Mouse (Mus musculus) kidney, adult 2 months (tissue): ENCODE results near the gene 1810009A15Rik. TPM values are rescaled to one million over a fixed set of nuclear protein-coding genes. Genes with fewer than 3 reads are reported as not detected.

ENCODE experiments used
- DNase-seq: peaks from one replicate; pipeline ENCODE4 v3.0.0; 2021
- H3K27ac ChIP-seq: fragments of 200-500 bp; 2 replicates; pipeline ENCODE4 v1.5.1; 2012; ENCODE audit warnings: low read depth, low read length, control low read depth, inconsistent platforms; ENCODE audit not compliant: insufficient read depth
- H3K27me3 ChIP-seq: fragments of 200-500 bp; replicated peaks from 2 replicates; pipeline ENCODE4 v1.6.1; 2012; ENCODE audit warnings: mild to moderate bottlenecking, moderate library complexity, low read length, inconsistent platforms; ENCODE audit not compliant: control insufficient read depth, insufficient read depth
- H3K36me3 ChIP-seq: fragments of 200-500 bp; 2 replicates; pipeline ENCODE4 v1.6.1; 2012; ENCODE audit warnings: mild to moderate bottlenecking, moderate library complexity, low read length, inconsistent platforms; ENCODE audit not compliant: control insufficient read depth, insufficient read depth
- H3K4me1 ChIP-seq: fragments of 200-500 bp; 2 replicates; pipeline ENCODE4 v1.6.1; 2011; ENCODE audit warnings: low read length; ENCODE audit not compliant: control insufficient read depth, insufficient read depth
- H3K4me3 ChIP-seq: fragments of 200-500 bp; 2 replicates; pipeline ENCODE4 v1.5.1; 2011; ENCODE audit warnings: mild to moderate bottlenecking, low read depth, low read length, control low read depth; ENCODE audit not compliant: insufficient read depth
- CTCF ChIP-seq: fragments of 200-500 bp; conservative IDR thresholded peaks from 2 replicates; pipeline ENCODE4 v1.5.1; 2011; ENCODE audit warnings: low read depth, mild to moderate bottlenecking, control low read depth, low read length, moderate library complexity, mixed read lengths; ENCODE audit not compliant: insufficient read depth, insufficient read length
- POLR2A ChIP-seq: fragments of 200-500 bp; IDR thresholded peaks from one replicate; pipeline ENCODE4 v1.6.1; 2011; ENCODE audit warnings: low read depth, low read length, control low read depth
- WGBS: fragments of 180-500 bp; shearing (Covaris S2); methylation state at CpG from one replicate; pipeline ENCODE4 v1.1.7; 2018; 5-methylcytosine and 5-hydroxymethylcytosine counted together
- polyA plus RNA-seq: library from polyadenylated mRNA; depleted of rRNA; stranded (reverse); fragments of >200 nt; gene quantifications from 2 replicates; pipeline ENCODE4 v1.2.3, GENCODE M21; 2012

Gene 1810009A15Rik
- polyA plus RNA-seq, 1 experiment, result 23.9 TPM

DNA sequence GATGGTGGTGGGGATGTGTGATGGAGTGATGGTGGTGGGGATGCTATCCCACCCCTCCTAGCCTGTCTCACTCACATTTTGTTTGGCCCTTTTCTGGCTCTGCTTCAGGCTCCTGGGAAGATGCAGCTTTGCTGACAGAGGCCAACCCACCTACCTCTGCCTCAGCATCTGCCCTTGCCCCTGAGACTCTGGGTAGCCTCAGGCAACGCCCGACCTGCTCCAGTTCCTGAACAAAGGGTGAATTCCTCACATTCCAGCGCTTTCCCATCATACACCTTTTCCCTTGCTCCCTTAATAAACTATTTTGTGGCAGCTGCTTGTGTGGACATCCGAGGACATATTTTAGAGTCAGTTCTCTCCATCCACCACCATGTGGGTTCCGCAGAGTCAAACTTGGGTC, 40.3 kb upstream of the 1810009A15Rik start:
- Histone ChIP-seq H3K27ac (no peak overlapping the region), H3K36me3 (peaks cover 1% of the 10 kb centered on the region; the same call in 1 of the 2 replicates), H3K27me3 (no peaks in the 10 kb centered on the region), H3K4me3 (no peak overlapping the region), H3K4me1 (no peaks in the 10 kb centered on the region)
- TF ChIP-seq POLR2A (no peak), CTCF (no peak)
- no peak for DNase-seq
- WGBS, result 53% methylated on average over 5 of the region's 5 CpGs

- no peaks in the 10 kb centered on the region for H3K27me3 ChIP-seq
- TF ChIP-seq CTCF (no peak), POLR2A (no peak)
- peaks cover 1% of the 10 kb centered on the region; the same call in 1 of the 2 replicates for H3K36me3 ChIP-seq
- H3K27ac ChIP-seq, result no peak within 1 kb of the TSS
- H3K4me1 ChIP-seq, result no peaks in the 10 kb centered on the region
- peak; percentile 30 for DNase-seq
- H3K4me3 ChIP-seq, result no peak within 1 kb of the TSS
- WGBS, result 17% methylated on average over 7 of the region's 7 CpGs
Measured at GRCm38 (mm10) chr19:8850402-8850901, 38.2 kb upstream of the 1810009A15Rik start, which contains the start of gene Lrrn4cl. Lrrn4cl (plus strand) TSS chr19:8850768.

GRCm38 (mm10) chr19:8851639-8852038, 37.0 kb upstream of the 1810009A15Rik start:
- Histone ChIP-seq H3K36me3 (peaks cover under 1% of the 10 kb centered on the region; the same call in 1 of the 2 replicates), H3K4me1 (no peaks in the 10 kb centered on the region), H3K27ac (no peak overlapping the region), H3K4me3 (no peak overlapping the region), H3K27me3 (no peaks in the 10 kb centered on the region)
- TF ChIP-seq POLR2A, result no peak
- 0 out of 2 replicates have a peak, but pooled peaks have one; percentile 22 for TF ChIP-seq CTCF
- no peak for DNase-seq
- 68% methylated on average over 7 of the region's 7 CpGs for WGBS

- Histone ChIP-seq H3K36me3 (no peaks in the 10 kb centered on the region), H3K27ac (no peak overlapping the region), H3K4me3 (no peak overlapping the region), H3K27me3 (no peaks in the 10 kb centered on the region), H3K4me1 (no peaks in the 10 kb centered on the region)
- TF ChIP-seq POLR2A, result no peak
- TF ChIP-seq CTCF, result no peak
- WGBS, result 67% methylated on average over 10 of the region's 10 CpGs
- DNase-seq, result no peak
Measured at GRCm38 (mm10) chr19:8852236-8852928, 36.3 kb upstream of the 1810009A15Rik start.

- no peak overlapping the region for H3K27ac ChIP-seq
- no peak for DNase-seq
- H3K4me3 ChIP-seq, result no peak overlapping the region
- no peaks in the 10 kb centered on the region for H3K36me3 ChIP-seq
- 76% methylated on average over 3 of the region's 3 CpGs for WGBS
- H3K27me3 ChIP-seq, result no peaks in the 10 kb centered on the region
- TF ChIP-seq POLR2A, result no peak
- no peak for TF ChIP-seq CTCF
- no peaks in the 10 kb centered on the region for H3K4me1 ChIP-seq
Measured at GRCm38 (mm10) chr19:8853117-8853516, 35.5 kb upstream of the 1810009A15Rik start.

DNA sequence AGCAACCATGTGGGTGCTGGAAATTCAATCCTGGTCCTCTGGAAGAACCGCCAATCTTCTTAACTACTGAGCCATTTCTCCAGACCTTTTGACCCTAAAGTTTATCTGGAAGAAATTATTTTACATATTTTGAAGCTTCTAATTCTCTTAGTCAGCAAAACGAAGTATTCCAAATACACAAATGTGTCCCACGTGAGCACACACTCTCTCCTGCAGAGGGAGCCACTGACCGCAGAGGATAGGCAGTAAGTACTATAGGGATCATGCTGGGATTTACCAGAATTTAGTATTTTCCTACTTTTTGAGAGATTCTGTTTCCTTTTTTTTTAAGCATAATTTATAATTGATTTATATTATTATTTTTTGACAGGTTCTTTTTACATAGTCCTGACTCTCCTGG, 31.0 kb upstream of the 1810009A15Rik start:
- Histone ChIP-seq H3K27ac (no peak overlapping the region), H3K36me3 (no peaks in the 10 kb centered on the region), H3K4me3 (no peak overlapping the region), H3K27me3 (no peaks in the 10 kb centered on the region), H3K4me1 (no peaks in the 10 kb centered on the region)
- DNase-seq, result peak; percentile 66
- TF ChIP-seq CTCF, result peak; percentile 86
- no peak for TF ChIP-seq POLR2A
- 26% methylated on average over 4 of the region's 4 CpGs for WGBS

DNA sequence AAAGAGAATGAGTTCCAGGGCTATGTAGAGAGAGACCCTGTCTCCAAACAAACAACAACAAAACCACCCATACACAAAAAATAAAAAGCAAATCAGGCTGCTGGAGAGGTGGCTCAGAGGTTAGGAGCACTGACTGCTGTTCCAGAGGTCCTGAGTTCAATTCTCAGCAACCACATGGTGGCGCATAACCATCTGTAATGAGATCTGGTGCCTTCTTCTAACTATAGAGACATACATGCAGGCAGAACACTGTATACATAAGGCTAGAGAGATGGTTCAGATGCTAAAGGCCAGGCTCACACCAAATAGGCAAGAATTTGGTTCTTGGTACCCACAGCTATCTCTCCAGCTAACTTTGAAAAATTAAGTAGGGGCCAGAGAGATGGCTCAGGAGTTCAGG, 29.6 kb upstream of the 1810009A15Rik start:
- H3K27me3 ChIP-seq, result no peaks in the 10 kb centered on the region
- H3K36me3 ChIP-seq, result no peaks in the 10 kb centered on the region
- H3K4me1 ChIP-seq, result no peaks in the 10 kb centered on the region
- DNase-seq, result peak; percentile 47
- peak; percentile 35; the same call in 1 of the 2 replicates for TF ChIP-seq CTCF
- no peak for TF ChIP-seq POLR2A
- 27% methylated on average over 1 of the region's 1 CpGs for WGBS
- no peak overlapping the region for H3K27ac ChIP-seq
- H3K4me3 ChIP-seq, result no peak overlapping the region
